Mouse (Mus musculus) ES-CJ7 (cell line): ENCODE measurements around the gene Fzd9.

ENCODE experiments used
- DNase-seq: peaks from one replicate; pipeline ENCODE4 v3.0.0; 2011; ENCODE audit warnings: low read depth, low spot score

Fzd9 gene

GRCm38 (mm10) chr5:135251079-135251454, at the start of gene Fzd9:
Gene Fzd9, minus strand, starts transcription at chr5:135251230.
- peak; percentile 82 for DNase-seq

GRCm38 (mm10) chr5:135292001-135292400, 41.0 kb upstream of the Fzd9 start:
- no peak for DNase-seq

- DNase-seq: no peak
Observed at GRCm38 (mm10) chr5:135291193-135291592, 40.2 kb upstream of the Fzd9 start.

GRCm38 (mm10) chr5:135290703-135291102, 39.7 kb upstream of the Fzd9 start:
- no peak for DNase-seq

- DNase-seq: no peak
Observed at GRCm38 (mm10) chr5:135286926-135287325, 35.9 kb upstream of the Fzd9 start.

- DNase-seq: peak; percentile 78
Observed at GRCm38 (mm10) chr5:135286185-135286584, 35.2 kb upstream of the Fzd9 start.

GRCm38 (mm10) chr5:135285211-135285610, 34.2 kb upstream of the Fzd9 start:
- DNase-seq: no peak

- DNase-seq: peak; percentile 52
Observed at GRCm38 (mm10) chr5:135280226-135280625, 29.2 kb upstream of the Fzd9 start.

GRCm38 (mm10) chr5:135276597-135276996, 25.6 kb upstream of the Fzd9 start:
- DNase-seq: peak; percentile 22

- peak; percentile 38 for DNase-seq
Observed at GRCm38 (mm10) chr5:135274663-135275396, 23.8 kb upstream of the Fzd9 start.

- DNase-seq: no peak
Observed at GRCm38 (mm10) chr5:135271563-135272165, 20.6 kb upstream of the Fzd9 start.

- DNase-seq: peak; percentile 57
Observed at GRCm38 (mm10) chr5:135270361-135270760, 19.3 kb upstream of the Fzd9 start.

- no peak for DNase-seq
Observed at GRCm38 (mm10) chr5:135269451-135269850, 18.4 kb upstream of the Fzd9 start.

- DNase-seq: no peak
Observed at GRCm38 (mm10) chr5:135264548-135264947, 13.5 kb upstream of the Fzd9 start.

GRCm38 (mm10) chr5:135263866-135264503, 13.0 kb upstream of the Fzd9 start:
- no peak for DNase-seq

GRCm38 (mm10) chr5:135258280-135259150, 7.5 kb upstream of the Fzd9 start:
- no peak for DNase-seq

- DNase-seq: peak; percentile 87
Observed at GRCm38 (mm10) chr5:135257559-135257958, 6.5 kb upstream of the Fzd9 start.

- DNase-seq: peak; percentile 59
Observed at GRCm38 (mm10) chr5:135256166-135256565, 5.1 kb upstream of the Fzd9 start.

GRCm38 (mm10) chr5:135253741-135254401, 2.8 kb upstream of the Fzd9 start:
- peak; percentile 59 for DNase-seq

- peak; percentile 31 for DNase-seq
Observed at GRCm38 (mm10) chr5:135250186-135251078, 598 bp downstream of the Fzd9 start.
